Mouse (Mus musculus) adrenal gland, postnatal 25 days (tissue): ENCODE data around the gene Fip1l1. TPM values are rescaled to one million over a fixed set of nuclear protein-coding genes. Genes with fewer than 3 reads are reported as not detected.

ENCODE experiments used
- DNase-seq: peaks from one replicate; pipeline ENCODE4 v3.0.0; 2021; ENCODE audit warnings: mixed read lengths
- total RNA-seq: library from RNA; stranded (reverse); gene quantifications from 2 replicates; pipeline ENCODE4 v1.2.3, GENCODE M21; 2021

Gene Fip1l1
- total RNA-seq, 1 experiment from 2014 or later: 68.7 TPM

DNA sequence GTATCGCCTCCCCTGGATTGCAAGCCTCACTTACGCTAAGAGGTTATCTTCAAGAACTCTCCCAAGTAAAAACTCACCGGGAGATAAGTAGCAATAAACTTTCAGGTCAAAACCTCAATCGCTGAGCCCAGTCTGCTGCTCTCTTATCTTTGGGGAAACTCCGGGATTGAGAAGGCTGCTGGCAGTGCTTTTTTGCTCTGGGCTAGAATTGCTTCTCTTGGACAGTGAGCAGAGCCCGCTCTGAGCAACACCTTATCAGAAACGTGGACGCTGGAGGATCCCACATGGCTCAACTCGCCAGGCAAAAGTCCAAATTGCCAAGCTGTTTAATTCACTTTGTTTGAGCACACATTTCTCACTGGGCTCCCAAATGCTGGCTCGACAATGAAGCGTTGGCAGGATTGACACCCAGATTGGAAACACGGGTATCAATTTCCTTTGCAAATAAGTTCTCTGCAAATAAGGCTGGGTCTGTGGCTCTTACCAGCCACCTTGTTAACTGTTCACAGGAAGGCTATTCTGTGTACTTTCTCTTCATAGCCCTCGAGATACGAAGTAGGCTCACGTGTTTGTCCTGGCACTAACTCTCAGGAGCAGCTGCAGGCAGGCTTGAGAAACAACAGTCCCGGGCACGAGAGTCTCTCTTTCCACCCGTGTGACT lies 78.4 kb downstream of the Fip1l1 start:
- no peak for DNase-seq

DNA sequence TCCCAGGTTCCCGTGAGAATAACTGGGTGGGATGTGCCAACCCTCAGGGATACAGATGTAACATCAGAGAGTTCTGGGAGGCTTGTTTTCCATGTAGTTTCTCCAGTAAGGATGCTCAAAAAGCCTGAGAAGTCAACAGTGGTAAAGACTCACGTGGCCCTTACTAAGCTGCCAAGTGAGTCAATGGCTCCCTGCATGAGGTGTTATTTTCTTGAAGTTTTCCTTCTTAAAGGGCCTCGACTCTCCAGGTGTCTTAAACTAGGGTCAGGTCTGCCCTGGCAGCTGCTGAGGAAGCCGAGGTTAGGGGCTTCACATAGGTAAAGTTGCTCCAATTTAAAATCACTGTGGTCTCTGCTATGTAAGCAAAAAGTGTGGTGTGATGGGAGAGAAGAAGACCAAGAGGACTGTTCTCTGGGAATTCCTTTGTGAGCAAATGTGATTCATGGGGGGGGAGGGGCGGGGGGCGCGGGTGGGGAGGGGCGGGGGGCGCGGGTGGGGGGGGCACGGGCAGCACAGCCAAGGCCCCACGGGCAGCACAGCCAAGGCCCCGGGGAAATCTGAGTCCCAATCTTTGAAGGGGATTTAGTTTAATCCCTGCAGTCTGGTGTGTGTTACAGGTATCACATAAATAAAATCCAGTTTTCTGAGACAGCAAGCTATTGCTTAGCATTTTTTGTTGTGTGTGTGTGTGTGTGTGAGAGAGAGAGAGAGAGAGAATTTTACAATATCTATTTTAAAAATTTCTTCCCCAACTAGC lies 82.7 kb downstream of the Fip1l1 start:
- DNase-seq: no peak

DNA sequence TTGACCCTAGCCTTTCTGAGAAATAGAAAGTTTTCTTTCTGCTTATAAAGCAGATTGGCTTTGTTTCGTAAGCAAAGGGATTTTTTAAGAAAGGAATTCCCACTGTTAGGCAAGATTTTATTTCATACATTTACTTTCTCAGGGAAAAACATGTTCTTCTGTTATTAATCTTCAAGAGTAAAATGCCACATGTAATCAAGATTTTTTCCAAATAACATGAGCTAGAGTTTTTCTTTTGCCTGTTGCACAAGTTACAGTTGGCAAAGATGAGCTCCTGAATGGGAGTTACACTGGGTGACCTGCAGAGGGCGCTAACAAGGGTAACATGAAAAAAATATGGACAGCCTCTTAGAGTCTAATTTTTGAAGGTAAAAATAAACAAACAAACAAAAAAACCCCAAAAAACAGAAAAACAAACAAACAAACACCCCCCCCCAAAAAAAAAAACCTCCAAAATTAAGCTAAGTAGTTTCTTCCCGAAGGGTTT lies 83.4 kb downstream of the Fip1l1 start:
- peak; percentile 42 for DNase-seq

DNA sequence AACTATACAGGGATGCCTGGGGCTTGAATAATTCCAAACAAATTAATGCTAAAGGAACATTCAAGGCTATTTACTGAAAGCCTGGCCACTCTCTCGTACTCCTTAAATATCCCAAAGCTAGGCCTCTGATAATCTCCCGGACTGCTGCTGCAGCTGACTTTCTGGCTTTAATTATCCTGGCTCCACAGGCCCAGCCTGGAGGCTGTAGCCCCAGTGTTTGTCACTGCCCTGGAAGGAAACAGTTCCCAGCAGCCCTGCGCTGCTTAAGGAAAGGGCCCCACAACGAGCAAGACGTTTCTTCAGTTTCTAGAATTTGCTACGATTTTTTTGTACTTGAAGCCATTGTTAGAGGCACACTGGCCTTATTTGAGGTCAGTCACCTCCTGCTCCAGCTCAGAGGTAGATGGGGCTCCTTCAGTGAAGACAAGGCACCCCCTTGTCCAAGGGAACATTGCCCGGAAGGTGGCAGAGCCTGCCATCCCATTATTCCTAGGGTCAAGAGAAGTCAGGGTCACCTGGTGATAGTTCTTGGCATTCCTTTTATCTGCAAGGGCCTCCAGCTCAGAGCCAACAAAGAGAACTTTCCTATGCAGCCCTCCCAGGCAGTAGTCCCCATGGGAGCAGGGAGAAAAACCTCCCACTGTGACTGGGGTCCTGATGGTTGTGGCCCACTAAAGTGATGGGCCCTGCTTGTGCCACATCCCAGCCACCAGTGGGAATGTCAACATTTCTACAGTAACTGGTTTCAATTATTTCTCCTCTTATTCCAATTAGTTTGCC lies 86.6 kb downstream of the Fip1l1 start:
- DNase-seq: no peak

DNA sequence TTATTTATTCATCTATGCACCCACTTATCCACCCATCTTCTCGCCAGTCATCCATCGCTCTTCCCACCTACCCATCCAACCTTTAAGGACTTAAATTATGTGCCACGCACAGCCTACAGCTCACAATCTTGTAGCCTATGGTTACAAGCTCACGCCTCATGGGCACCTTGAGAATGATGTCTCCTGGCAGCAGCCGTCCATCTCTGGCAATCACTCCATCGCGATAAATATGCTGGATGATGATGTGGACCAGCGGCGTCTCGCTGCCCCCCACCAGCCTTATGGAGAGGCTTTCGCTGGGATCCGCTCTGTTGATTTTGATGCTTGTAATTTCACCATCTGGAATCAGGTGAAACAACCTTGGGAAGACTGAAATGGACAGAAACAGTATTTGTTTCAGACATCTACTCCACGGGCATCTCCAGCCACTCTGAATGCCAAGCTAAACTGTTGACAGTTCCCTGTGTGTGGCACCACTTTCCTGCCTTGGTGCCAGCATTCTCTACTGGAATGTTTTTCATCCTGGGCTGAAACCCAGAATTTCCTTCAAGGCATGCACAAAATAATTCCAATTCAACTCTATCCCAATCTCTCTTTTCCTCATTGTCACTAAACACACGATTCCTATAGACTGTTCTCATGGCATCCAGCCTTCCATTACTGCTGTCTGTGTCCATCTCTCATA lies 88.2 kb downstream of the Fip1l1 start:
- no peak for DNase-seq

DNA sequence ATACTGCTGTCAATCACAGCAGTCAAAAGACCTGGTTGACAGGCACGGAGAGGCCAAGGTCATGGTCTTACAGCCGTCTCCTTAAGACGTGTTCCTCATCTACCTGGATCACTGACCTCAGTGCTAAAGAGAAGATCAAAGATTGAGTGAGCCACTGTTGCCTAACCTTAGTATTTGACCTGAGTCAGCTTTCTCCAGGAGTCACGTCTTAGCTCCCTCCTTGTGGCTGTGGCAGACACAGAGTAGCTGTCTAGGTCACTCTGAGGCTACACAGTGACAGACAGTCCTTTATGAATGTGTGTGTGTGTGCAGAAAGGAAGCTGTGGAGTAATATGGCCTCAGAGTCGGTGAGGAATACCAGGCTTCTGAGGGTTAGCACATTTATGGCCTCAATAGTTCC lies 89.1 kb downstream of the Fip1l1 start:
- no peak for DNase-seq

DNA sequence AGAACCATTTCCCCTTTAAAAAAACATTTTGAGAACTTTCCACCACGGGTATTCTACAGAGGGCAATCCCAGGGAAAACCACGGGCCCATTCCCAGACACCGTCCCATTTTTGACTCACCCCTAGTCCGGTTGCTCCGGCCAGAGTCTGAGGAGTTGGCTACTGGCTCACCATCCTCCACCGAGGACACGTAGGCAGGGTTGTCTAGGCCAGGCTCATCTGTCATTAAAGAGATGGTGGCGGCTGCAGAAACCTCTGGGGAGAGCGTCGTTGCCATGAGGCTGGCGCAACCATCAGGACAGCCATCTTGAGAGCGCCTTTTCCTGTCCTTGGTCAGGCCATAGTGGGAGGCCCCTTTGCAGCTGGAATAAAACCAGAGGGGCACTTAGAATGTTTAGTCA lies 92.8 kb downstream of the Fip1l1 start:
- no peak for DNase-seq

DNA sequence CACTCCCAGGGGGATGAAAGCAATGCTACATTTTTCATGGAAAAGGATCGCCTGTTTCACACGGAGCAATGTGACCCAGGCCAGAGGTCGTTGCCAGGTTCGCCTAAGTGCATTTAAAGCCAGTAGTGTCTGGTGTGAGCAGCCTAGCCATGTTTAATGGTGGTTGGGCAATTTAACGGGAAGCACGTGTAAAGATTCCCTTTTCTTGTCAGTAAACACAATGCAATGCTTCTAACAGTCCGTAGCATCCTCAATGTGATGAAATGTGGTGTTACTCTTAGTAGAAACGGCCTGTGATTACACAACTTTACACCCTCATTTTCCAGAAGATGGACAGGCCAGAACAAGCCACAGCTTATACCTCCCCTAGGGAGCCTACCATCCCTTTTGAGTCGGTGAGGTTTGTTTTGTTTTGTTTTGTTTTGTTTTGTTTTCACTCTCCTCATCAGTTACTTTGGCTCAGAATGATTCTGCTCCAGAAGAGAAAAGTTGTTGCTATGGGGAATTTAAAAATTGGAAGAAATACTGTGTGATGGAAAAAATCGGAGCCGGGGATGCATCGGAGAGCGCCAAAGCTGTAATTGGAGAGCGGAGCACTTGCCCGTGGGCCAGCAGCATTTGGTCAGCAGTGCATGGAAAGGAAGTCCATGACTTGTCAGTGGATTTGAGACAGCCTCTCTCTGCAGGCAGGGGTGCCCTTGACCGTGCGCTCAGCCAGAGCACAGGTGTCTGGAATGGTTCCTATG lies 97.3 kb downstream of the Fip1l1 start:
- no peak for DNase-seq

DNA sequence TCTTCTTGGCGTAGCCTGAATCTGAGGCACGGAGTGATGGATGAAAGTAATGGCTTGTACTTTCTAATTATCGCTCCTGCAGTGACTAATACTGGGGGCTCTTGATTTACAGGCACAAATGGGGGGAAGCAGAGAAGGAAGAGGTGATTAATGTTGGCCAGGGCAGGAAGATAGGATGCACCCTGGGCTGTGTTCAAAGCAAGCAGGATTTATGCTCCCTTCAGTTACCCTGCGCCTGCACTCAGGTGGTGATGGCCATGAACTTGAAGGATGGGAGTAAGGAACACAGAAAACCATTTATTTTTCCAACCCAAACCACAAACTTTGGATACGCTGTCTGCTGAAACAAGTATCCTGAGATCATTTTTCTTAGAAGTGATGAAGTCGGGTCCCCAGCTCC lies 98.2 kb downstream of the Fip1l1 start:
- no peak for DNase-seq

DNA sequence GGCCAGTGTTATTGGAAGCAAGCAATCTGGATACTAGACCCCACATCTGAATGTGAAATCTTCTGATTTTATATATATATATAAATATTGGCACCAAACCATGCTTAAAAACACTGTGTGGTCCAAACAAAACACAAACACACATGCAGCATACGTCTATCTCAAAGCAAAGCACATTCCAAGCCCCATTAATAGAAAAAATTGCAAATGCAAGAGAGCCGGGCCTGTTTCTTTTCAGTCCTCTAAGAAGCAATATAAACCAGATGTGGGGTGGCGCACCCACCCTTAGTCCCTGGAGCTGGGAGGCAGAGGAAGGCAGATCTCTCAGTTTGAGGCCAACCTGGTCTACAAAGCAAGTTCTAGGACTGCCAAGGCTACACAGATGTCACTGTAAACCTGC lies 99.1 kb downstream of the Fip1l1 start:
- DNase-seq: no peak

DNA sequence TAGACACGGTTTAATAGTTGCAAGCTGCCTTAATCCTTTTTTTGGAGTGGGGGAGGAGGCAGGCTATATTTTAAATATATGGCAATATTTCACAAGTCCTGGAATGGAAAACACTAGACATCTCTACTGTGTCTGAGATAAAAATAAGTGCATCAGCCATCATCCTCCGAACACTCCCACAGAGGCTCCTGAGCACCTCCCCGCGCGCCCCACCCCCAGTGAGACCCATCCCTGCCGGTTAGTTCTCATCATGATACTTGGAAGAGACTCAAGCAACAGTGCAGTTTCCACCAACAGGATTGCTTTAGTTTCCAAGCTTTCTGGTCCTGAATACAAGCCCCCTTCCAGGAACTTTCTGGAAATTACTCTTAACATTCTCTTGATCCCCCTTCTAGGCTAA lies 104.3 kb downstream of the Fip1l1 start:
- no peak for DNase-seq

DNA sequence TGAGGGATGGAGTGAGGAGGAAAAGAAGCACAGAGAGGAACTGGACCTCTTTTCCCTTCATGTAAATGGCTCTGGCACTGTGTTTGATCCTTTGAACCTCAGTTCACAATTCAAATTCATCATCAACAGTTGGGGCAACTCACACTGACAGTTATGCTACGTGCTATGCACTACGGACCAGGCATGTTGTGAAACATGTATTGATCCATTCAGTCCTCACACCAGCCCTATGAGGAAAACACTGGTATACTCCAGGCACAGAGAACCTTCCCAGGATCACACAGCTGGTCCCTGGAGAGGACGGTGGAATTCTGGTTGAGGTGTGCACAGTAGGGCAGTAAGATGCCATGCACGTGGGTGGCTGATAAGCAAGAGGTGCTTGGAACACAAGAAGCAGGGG lies 105.3 kb downstream of the Fip1l1 start:
- DNase-seq: no peak

DNA sequence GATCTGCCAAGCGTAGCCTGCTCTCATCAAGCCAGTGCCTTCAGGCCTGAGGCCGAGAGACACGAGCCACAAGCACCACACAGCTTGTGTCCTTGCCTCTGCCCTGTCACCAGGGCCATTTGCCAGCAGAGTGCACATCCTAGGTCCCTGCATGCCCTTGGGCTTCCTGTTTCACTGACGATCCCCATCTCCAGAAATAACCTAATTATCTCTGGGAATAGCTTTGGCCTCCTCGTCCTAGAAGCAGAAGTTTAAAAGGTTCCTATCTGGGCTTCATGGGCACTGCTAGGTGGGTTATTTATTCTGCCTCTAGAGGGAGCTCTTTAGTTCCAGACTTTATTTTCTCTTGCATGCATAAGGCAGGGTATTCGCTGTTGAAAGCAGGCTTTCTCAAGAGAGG lies 105.8 kb downstream of the Fip1l1 start:
- peak; percentile 46 for DNase-seq

DNA sequence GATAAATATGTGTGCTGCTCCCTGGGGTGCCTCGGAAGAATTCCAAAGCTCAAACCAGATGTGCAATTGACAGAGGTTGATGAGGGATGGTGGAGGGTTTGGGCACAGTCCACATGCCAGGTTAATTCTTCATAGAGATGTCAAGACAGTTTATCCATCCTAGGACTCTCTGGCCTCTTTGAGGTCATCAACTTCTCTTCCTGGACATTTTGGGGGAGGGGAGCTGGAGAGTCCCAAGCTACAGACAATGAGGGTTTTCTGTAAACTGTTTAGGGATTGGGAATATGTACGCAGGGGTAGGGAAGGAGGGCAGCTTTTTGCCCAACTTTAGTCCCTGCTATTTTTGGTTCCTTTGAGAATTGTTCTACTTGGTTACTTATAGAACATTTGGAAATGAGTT lies 107.0 kb downstream of the Fip1l1 start:
- DNase-seq: no peak

DNA sequence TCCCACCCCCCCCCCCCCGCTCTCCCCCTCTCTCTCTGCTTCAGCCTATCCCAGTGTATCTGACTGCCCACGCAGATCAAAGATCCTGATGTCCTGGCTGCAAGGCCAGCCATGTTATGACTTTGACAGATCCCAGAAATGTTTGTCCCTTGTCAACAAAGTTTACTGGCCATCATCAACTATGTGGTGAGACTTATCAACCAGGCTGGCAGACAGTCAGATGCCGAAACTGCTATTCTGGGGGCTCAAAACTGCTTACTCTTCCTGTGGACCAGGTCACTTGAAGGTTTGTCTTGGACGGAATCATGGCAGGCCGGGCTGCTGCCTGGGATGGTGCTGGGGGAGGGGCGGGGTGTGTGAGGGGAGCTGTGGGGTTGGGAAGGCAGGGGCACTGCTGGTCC lies 112.3 kb downstream of the Fip1l1 start:
- DNase-seq: no peak

DNA sequence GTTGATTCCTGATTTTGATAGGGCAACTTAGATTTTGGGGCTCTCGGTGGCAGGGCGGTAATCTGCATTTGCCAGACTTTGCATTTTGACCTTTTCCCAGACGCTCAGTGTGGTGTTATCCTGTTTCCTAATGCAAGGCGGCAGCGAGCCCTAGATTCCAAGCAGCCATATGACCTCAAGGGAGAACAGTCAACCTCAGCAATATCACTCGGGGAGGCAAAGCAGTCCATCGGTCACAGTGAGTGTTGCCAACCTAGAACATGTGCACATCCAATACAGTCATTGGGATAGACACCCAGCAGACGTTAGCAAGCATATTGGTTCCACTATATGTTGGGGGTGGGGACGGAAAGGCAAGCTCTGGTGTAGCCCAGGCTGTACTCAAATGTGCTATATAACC lies 113.0 kb downstream of the Fip1l1 start:
- no peak for DNase-seq

Other genes with a start within 250 kb of the Fip1l1 start
- 17.9 and 23.3 TPM in 2 replicates for gene Scfd2, start 3.7 kb upstream of the Fip1l1 start, total RNA-seq
- 4.3 and 5.0 TPM in 2 replicates for gene Lnx1, start 167.5 kb downstream of the Fip1l1 start, total RNA-seq